Mouse (Mus musculus): Measurements from ENCODE around the gene Cacna1d. TPM values are rescaled to one million over a fixed set of nuclear protein-coding genes. Genes with fewer than 3 reads are reported as not detected.

Cacna1d gene
- total and polyA plus RNA-seq, 3 experiments = 0.04 to 0.66 (median 0.08) TPM

DNA sequence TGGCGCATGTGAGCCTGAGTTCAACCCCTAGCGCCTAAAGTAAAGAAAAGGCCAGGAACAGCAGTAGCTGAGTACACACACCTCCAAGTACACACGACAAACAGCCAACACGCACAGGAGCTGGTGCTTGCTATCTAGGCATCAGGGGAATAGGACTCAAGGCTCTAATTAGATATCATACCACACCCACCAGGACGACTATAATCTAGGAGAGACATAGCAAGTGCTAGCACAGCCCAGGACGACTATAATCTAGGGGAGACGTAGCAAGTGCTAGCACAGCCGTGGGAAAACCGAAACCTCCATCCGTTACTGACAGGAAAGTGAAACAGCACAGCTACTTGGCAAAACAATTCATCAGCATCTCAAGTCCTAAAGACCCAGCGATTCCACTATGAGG is 162.1 kb downstream of the Cacna1d start:
- Histone ChIP-seq H3K9ac (ENCODE audit: insufficient read depth, low read depth) (no peak overlapping the region), H3K27ac (ENCODE audit: insufficient read depth, low read depth) (no peak overlapping the region), H3K79me2 (replicated peaks; ENCODE audit: control insufficient read depth, extremely low read depth, insufficient read depth, poor library complexity, severe bottlenecking) (no peaks in the 10 kb centered on the region), H3K4me3 (replicated peaks in 1 of 3; ENCODE audit: low read depth in 2 of 3, low read length in 2 of 3, poor library complexity in 1 of 3) (no peak overlapping the region), H3K27me3 (replicated peaks) (no peaks in the 10 kb centered on the region), H3K4me2 (ENCODE audit: insufficient read depth, low read depth, poor library complexity, severe bottlenecking) (no peak overlapping the region), H3K9me3 (replicated peaks; ENCODE audit: low read length) (no peaks in the 10 kb centered on the region), H3K4me1 (ENCODE audit: control insufficient read depth in 1 of 2, insufficient read depth in 2 of 2) (no peaks in the 10 kb centered on the region), H3K36me3 (replicated peaks in 1 of 2; ENCODE audit: control insufficient read depth in 1 of 2, insufficient read depth in 1 of 2, low read length in 1 of 2) (no peaks in the 10 kb centered on the region)
- in situ Hi-C loops (cut with MboI; ENCODE audit: low pct_ligation_motif_present, low pct_unique_long_range_greater_than_20kb, low sequenced_read_pairs) (no loop called here), dilution Hi-C loops (cut with MboI; ENCODE audit: extremely low pct_ligation_motif_present, extremely low pct_unique_long_range_greater_than_20kb, low sequenced_read_pairs) (no loop called here)
- DNase-seq (ENCODE audit: extremely low read depth) = no peak
- no peak for TF ChIP-seq JUND (conservative IDR thresholded peaks at IDR 0.05; ENCODE audit: low read depth, low read length)
- no peak for TF ChIP-seq CHD2 (IDR thresholded peaks at IDR 0.05; ENCODE audit: low read length)
- TF ChIP-seq MAFK (IDR thresholded peaks at IDR 0.05; ENCODE audit: insufficient replicate concordance, low read length) = no peak
- TF ChIP-seq JUN (IDR thresholded peaks at IDR 0.05; ENCODE audit: insufficient read depth, low read depth, low read length) = no peak

DNA sequence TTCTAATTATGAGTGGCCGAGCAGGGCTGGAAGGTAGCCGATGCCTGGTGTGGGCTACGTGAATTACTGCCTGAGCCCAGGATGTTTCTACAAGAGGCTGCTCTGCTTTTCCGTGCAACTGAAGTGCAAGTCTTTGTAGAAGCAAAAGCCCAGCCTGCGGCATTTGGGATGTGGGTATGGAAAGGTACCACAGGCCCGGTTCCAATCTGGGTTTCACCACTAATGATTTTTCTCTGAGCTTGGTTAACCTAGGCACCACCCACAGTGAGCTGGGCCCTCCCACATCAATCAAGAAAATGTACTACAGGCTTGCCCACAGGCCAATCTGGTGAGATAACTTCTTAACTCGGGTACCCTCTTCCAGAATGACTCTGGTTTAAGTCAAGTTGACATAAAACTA is 163.8 kb downstream of the Cacna1d start:
- Histone ChIP-seq H3K4me3 (replicated peaks in 1 of 3; ENCODE audit: low read depth in 2 of 3, low read length in 2 of 3, poor library complexity in 1 of 3) (no peak overlapping the region), H3K27me3 (replicated peaks) (no peaks in the 10 kb centered on the region), H3K9me3 (replicated peaks; ENCODE audit: low read length) (no peaks in the 10 kb centered on the region), H3K79me2 (replicated peaks; ENCODE audit: control insufficient read depth, extremely low read depth, insufficient read depth, poor library complexity, severe bottlenecking) (no peaks in the 10 kb centered on the region), H3K27ac (ENCODE audit: insufficient read depth, low read depth) (no peak overlapping the region), H3K9ac (ENCODE audit: insufficient read depth, low read depth) (no peak overlapping the region), H3K4me2 (ENCODE audit: insufficient read depth, low read depth, poor library complexity, severe bottlenecking) (no peak overlapping the region), H3K36me3 (replicated peaks in 1 of 2; ENCODE audit: control insufficient read depth in 1 of 2, insufficient read depth in 1 of 2, low read length in 1 of 2) (no peaks in the 10 kb centered on the region), H3K4me1 (ENCODE audit: control insufficient read depth in 1 of 2, insufficient read depth in 2 of 2) (no peaks in the 10 kb centered on the region)
- in situ Hi-C loops (cut with MboI; ENCODE audit: low pct_ligation_motif_present, low pct_unique_long_range_greater_than_20kb, low sequenced_read_pairs) = no loop called here
- dilution Hi-C loops (cut with MboI; ENCODE audit: extremely low pct_ligation_motif_present, extremely low pct_unique_long_range_greater_than_20kb, low sequenced_read_pairs) = no loop called here
- no peak for DNase-seq (ENCODE audit: extremely low read depth)
- no peak for TF ChIP-seq EP300 (IDR thresholded peaks at IDR 0.05; ENCODE audit: low read length)
- TF ChIP-seq MEF2A (IDR thresholded peaks at IDR 0.05; ENCODE audit: borderline replicate concordance, low read depth, low read length) = no peak
- TF ChIP-seq IRF4 (IDR thresholded peaks at IDR 0.05; ENCODE audit: low read depth, low read length) = no peak
- TF ChIP-seq ZKSCAN1 (IDR thresholded peaks at IDR 0.05; ENCODE audit: borderline replicate concordance, low read depth, low read length) = no peak
- no peak for TF ChIP-seq TCF12 (IDR thresholded peaks at IDR 0.05; ENCODE audit: low read depth, low read length)
- no peak for TF ChIP-seq USF1 (IDR thresholded peaks at IDR 0.05; ENCODE audit: low read depth, low read length)
- no peak for TF ChIP-seq SMC3 (IDR thresholded peaks at IDR 0.05; ENCODE audit: low read depth, low read length)
- TF ChIP-seq HCFC1 (IDR thresholded peaks at IDR 0.05; ENCODE audit: low read depth, low read length) = no peak
- TF ChIP-seq MAFK (IDR thresholded peaks at IDR 0.05; ENCODE audit: insufficient replicate concordance, low read length) = no peak
- no peak for TF ChIP-seq BHLHE40 (IDR thresholded peaks at IDR 0.05; ENCODE audit: low read depth, low read length)
- TF ChIP-seq MAZ (IDR thresholded peaks at IDR 0.05; ENCODE audit: low read depth, low read length) = no peak
- TF ChIP-seq MYC (IDR thresholded peaks at IDR 0.05; ENCODE audit: low read depth, low read length) = no peak
- TF ChIP-seq POLR2A (IDR thresholded peaks at IDR 0.05; ENCODE audit: low read depth, low read length) = no peak
- no peak for TF ChIP-seq TBP (conservative IDR thresholded peaks at IDR 0.05; ENCODE audit: low read depth, low read length)
- TF ChIP-seq ZC3H11A (IDR thresholded peaks at IDR 0.05; ENCODE audit: low read depth, low read length) = no peak
- no peak for TF ChIP-seq PAX5 (IDR thresholded peaks at IDR 0.05; ENCODE audit: low read length)
- no peak for TF ChIP-seq NELFE (IDR thresholded peaks at IDR 0.05; ENCODE audit: low read depth, low read length)
- TF ChIP-seq ZMIZ1 (IDR thresholded peaks at IDR 0.05; ENCODE audit: low read depth, low read length) = no peak
- no peak for TF ChIP-seq KAT2A (IDR thresholded peaks at IDR 0.05; ENCODE audit: insufficient replicate concordance, low read length)

Data from CH12.LX (cell line).